Mouse (Mus musculus) heart, adult 2 months (tissue): ENCODE results near the gene Mpp2. TPM values are rescaled to one million over a fixed set of nuclear protein-coding genes. Genes with fewer than 3 reads are reported as not detected.

Experiments
- DNase-seq, 2 experiments: peaks; one replicate each; pipeline ENCODE4 v3.0.0; 2021
- H3K27ac ChIP-seq: fragments of 200-600 bp; 2 replicates; pipeline ENCODE4 v1.8.1; 2022
- H3K27me3 ChIP-seq: fragments of 200-500 bp; 2 replicates; pipeline ENCODE4 v1.6.1; 2012; ENCODE audit warnings: mild to moderate bottlenecking, low read length, inconsistent platforms, mixed read lengths; ENCODE audit not compliant: control insufficient read depth, insufficient read depth
- H3K36me3 ChIP-seq: fragments of 200-500 bp; 2 replicates; pipeline ENCODE4 v1.6.1; 2012; ENCODE audit warnings: low read length, inconsistent platforms; ENCODE audit not compliant: control insufficient read depth, insufficient read depth
- H3K4me1 ChIP-seq: fragments of 200-500 bp; 2 replicates; pipeline ENCODE4 v1.6.1; 2011; ENCODE audit warnings: low read length; ENCODE audit not compliant: control insufficient read depth, insufficient read depth
- H3K4me3 ChIP-seq: fragments of 200-600 bp; 2 replicates; pipeline ENCODE4 v1.8.1; 2022
- H3K79me2 ChIP-seq: fragments of 200-500 bp; replicated peaks from 2 replicates; pipeline ENCODE4 v1.6.1; 2012; ENCODE audit warnings: mild to moderate bottlenecking, inconsistent platforms, low read length, moderate library complexity, mixed read lengths; ENCODE audit not compliant: control insufficient read depth, insufficient read depth
- H3K9ac ChIP-seq: fragments of 200-500 bp; 2 replicates; pipeline ENCODE4 v1.6.1; 2012; ENCODE audit warnings: low read depth, mild to moderate bottlenecking, control low read depth, inconsistent platforms, low read length, mixed read lengths
- CTCF ChIP-seq: fragments of 200-600 bp; IDR thresholded peaks from 2 replicates; pipeline ENCODE4 v1.8.1; 2022; ENCODE audit warnings: antibody characterized with exemption, mild to moderate bottlenecking, moderate library complexity
- EP300 ChIP-seq: fragments of 200-500 bp; IDR thresholded peaks from 2 replicates; pipeline ENCODE4 v1.6.1; 2011; ENCODE audit warnings: low read depth, low read length, control low read depth; ENCODE audit not compliant: insufficient read depth
- POLR2A ChIP-seq: fragments of 200-500 bp; IDR thresholded peaks from 2 replicates; pipeline ENCODE4 v1.6.1; 2011; ENCODE audit warnings: mild to moderate bottlenecking, low read depth, low read length, control low read depth; ENCODE audit not compliant: insufficient read depth
- WGBS: fragments of 180-500 bp; shearing (Covaris S2); methylation state at CpG from one replicate; pipeline ENCODE4 v1.1.7; 2018; 5-methylcytosine and 5-hydroxymethylcytosine counted together
- intact Hi-C: fragments of 180-260 bp; cut with DNase I; formaldehyde crosslinking; loops from one replicate; pipeline ENCODE4 v1.15.1; 2025
- polyA plus RNA-seq: library from polyadenylated mRNA; depleted of rRNA; stranded (reverse); fragments of >200 nt; gene quantifications from 2 replicates; pipeline ENCODE4 v1.2.3, GENCODE M21; 2012
- total RNA-seq, 2 experiments: library from RNA; stranded (reverse); gene quantifications; 2 replicates each; pipeline ENCODE4 v1.2.3; 2021

Gene Mpp2
- total and polyA plus RNA-seq, 3 experiments: 2.3 to 5.3 (median 2.6) TPM

GRCm38 (mm10) chr11:102026694-102027360 lies 61.5 kb downstream of the Mpp2 start:
- intact Hi-C loops: no loop called here
- TF ChIP-seq POLR2A (no peak), CTCF (no peak), EP300 (no peak)
- peaks cover 2% of the 10 kb centered on the region; the same call in 1 of the 2 replicates for H3K4me1 ChIP-seq
- H3K27me3 ChIP-seq: no peaks in the 10 kb centered on the region
- no peaks in the 10 kb centered on the region for H3K79me2 ChIP-seq
- WGBS: 2% methylated on average over 62 of the region's 73 CpGs
- H3K9ac ChIP-seq: peak overlapping the region; percentile 90
- H3K27ac ChIP-seq: peak overlapping the region; percentile 62
- peak; percentile 83 to 85 for DNase-seq
- H3K4me3 ChIP-seq: peak overlapping the region; percentile 72
- H3K36me3 ChIP-seq: no peaks in the 10 kb centered on the region

GRCm38 (mm10) chr11:102025991-102026660 lies 62.2 kb downstream of the Mpp2 start:
- TF ChIP-seq CTCF: no peak
- no peak for TF ChIP-seq POLR2A
- no peak for TF ChIP-seq EP300
- 12% methylated on average over 23 of the region's 23 CpGs for WGBS
- Histone ChIP-seq H3K27ac (peak overlapping the region; percentile 62; the same call in 1 of the 2 replicates), H3K79me2 (no peaks in the 10 kb centered on the region), H3K36me3 (no peaks in the 10 kb centered on the region), H3K4me3 (peak overlapping the region; percentile 72), H3K9ac (peak overlapping the region; percentile 90), H3K27me3 (no peaks in the 10 kb centered on the region), H3K4me1 (peaks cover 2% of the 10 kb centered on the region; the same call in 1 of the 2 replicates)
- intact Hi-C loops: no loop called here
- no peak for DNase-seq

GRCm38 (mm10) chr11:102025354-102025753 lies 63.0 kb downstream of the Mpp2 start:
- Histone ChIP-seq H3K27ac (no peak overlapping the region), H3K4me1 (peaks cover 2% of the 10 kb centered on the region; the same call in 1 of the 2 replicates), H3K27me3 (no peaks in the 10 kb centered on the region), H3K36me3 (no peaks in the 10 kb centered on the region), H3K9ac (no peak overlapping the region), H3K79me2 (no peaks in the 10 kb centered on the region), H3K4me3 (no peak overlapping the region)
- DNase-seq: no peak
- intact Hi-C loops: no loop called here
- WGBS: 69% methylated on average over 7 of the region's 7 CpGs
- TF ChIP-seq POLR2A: no peak
- no peak for TF ChIP-seq CTCF
- no peak for TF ChIP-seq EP300

- TF ChIP-seq EP300: no peak
- TF ChIP-seq POLR2A: no peak
- no peak for TF ChIP-seq CTCF
- DNase-seq: no peak
- Histone ChIP-seq H3K9ac (no peak overlapping the region), H3K79me2 (no peaks in the 10 kb centered on the region), H3K4me3 (no peak overlapping the region), H3K36me3 (no peaks in the 10 kb centered on the region), H3K27me3 (no peaks in the 10 kb centered on the region), H3K4me1 (peaks cover 2% of the 10 kb centered on the region; the same call in 1 of the 2 replicates), H3K27ac (no peak overlapping the region)
- intact Hi-C loops: no loop called here
- 93% methylated on average over 4 of the region's 4 CpGs for WGBS
Observed at GRCm38 (mm10) chr11:102024875-102025274, 63.4 kb downstream of the Mpp2 start.

GRCm38 (mm10) chr11:102024084-102024758 lies 64.1 kb downstream of the Mpp2 start:
- peaks cover 2% of the 10 kb centered on the region; the same call in 1 of the 2 replicates for H3K4me1 ChIP-seq
- WGBS: 83% methylated on average over 6 of the region's 6 CpGs
- H3K79me2 ChIP-seq: no peaks in the 10 kb centered on the region
- no peak overlapping the region for H3K27ac ChIP-seq
- DNase-seq: no peak
- H3K9ac ChIP-seq: no peak overlapping the region
- H3K27me3 ChIP-seq: no peaks in the 10 kb centered on the region
- no peak overlapping the region for H3K4me3 ChIP-seq
- TF ChIP-seq EP300 (no peak), POLR2A (no peak), CTCF (no peak)
- no peaks in the 10 kb centered on the region for H3K36me3 ChIP-seq
- intact Hi-C loops: no loop called here

GRCm38 (mm10) chr11:102023406-102023805 lies 64.9 kb downstream of the Mpp2 start:
- H3K4me1 ChIP-seq: peaks cover 2% of the 10 kb centered on the region; the same call in 1 of the 2 replicates
- H3K79me2 ChIP-seq: no peaks in the 10 kb centered on the region
- TF ChIP-seq CTCF (no peak), POLR2A (no peak), EP300 (no peak)
- H3K36me3 ChIP-seq: no peaks in the 10 kb centered on the region
- H3K9ac ChIP-seq: no peak overlapping the region
- 82% methylated on average over 13 of the region's 13 CpGs for WGBS
- H3K4me3 ChIP-seq: no peak overlapping the region
- no peak overlapping the region for H3K27ac ChIP-seq
- intact Hi-C loops: no loop called here
- H3K27me3 ChIP-seq: no peaks in the 10 kb centered on the region
- no peak for DNase-seq
